Mouse (Mus musculus): ENCODE results near the gene Samd15.
"Not testable (repeated sequence)": the region's sequence is repeated elsewhere in the genome, so short reads cannot be mapped to it uniquely, and the experiment has no call there.

Samd15 gene

DNA sequence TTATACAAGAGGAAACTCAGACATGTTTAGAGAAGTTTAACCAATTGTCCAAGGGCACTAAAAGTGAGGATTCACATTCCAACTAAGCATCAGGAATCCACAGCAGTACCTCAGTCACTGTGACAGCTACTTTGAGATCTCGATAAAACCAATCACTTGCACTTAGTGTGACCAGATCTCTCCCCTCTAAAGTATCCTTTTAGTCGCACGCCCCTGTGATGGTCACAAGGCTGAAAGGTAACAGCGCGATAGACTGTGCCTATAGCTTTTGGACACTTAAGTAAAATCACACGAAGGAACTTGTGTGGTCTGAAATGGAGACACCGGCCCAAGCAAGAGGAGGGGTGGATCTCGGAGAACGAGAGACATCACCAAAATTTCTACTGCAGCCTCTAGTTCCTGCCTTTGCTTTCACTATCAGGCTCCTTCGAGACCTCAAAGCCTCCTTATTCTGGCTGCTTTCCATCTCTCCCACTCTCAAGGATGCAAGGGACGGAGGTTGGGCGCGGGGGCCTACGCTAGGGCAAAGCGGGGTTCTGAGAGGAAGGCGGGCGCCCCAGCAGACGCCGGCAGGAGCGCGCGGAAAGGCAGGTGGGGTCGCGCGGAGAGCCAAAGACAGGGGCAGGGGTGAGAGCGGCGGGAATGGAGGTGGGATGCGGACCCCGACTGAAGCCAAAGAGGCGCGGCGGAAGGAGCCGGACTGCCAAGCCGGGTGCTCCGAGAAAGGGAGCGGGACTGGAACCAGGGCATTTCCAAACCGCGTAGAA is at the start of gene Samd15:
TSS of gene Samd15 (plus strand) at position 518 of the 767 bp plus-strand sequence.
- in situ Hi-C loops (cut with MboI, MseI) = no loop called here

DNA sequence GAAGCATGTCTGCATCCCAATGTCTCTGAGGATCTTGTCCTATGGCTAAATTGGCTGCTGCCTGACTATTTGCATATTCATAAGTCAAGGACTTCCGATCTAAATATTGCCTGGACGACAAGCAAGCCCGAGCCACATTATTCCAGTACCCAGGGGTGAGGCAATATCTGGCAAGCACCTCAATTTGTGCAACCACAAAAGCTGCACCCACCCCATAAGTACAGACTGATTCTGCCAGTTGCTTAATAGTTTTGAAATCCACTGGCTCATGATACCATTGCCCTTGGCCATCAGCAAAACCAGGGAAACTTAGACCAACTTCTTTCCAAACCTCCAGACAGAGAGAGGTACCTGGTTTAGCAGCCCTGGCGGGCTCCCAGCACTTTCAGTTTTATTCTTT is 45.1 kb upstream of the Samd15 start:
- in situ Hi-C loops (cut with MboI, MseI) = not testable (repeated sequence)

DNA sequence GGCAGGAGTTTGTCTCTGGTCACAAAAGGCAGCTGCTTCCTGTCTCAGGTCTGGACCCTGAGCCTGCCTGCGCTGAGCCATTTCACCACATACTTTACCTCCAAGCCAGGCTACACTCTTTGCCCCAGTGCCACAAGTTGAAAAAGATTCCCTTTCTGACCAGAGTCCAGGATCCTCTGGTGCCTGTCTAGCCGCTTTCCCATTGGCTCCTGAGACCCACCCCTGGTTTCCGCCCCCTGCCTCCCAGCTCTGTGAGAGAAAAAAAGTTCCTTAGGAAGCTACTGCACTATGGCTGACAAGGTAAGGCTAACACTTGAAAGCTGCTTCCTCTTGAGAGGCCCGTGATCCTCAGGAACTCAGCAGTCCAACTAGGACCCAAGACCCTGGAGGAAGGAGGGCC is 42.2 kb upstream of the Samd15 start:
- in situ Hi-C loops (cut with MboI, MseI) = no loop called here

DNA sequence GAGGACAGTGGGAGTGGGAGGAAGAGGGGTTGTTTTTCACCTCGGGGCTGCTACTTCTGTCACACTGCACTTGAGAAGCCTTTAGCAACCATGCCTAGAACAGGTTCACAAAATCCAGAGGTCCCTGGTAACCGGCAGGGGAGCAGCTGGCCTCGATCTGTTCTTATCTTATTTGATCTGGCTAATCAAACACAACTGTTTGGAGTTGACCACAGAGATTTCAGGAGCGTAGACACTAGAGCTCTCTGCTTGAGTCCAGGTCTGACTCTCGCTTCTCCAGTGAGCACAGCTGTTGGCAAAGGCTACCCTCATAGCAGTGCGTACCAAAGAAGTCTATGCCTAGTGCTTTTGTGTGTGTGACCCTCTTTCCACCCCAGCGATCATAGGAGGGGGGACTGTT is 41.4 kb upstream of the Samd15 start:
- in situ Hi-C loops (cut with MboI, MseI) = no loop called here

DNA sequence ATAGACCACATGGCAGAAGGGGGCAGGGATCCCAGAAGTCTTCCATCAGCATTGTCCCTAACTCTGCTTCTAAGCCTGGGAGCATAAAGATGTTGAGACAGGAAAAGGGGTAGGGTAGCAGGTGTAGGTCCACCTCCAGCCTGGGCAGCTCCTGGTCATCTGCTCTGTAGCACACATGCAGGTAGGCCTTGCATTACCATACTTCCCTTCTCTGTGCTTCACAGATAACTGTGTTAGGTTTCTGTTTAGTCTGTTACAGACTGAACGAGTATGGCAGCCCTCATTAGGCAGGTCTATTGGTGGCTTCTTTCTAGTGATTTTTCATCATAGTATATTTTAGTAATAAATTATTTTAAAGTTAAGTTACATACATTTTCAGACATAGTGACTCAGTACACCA is 39.2 kb upstream of the Samd15 start:
- in situ Hi-C loops (cut with MboI, MseI) = no loop called here

DNA sequence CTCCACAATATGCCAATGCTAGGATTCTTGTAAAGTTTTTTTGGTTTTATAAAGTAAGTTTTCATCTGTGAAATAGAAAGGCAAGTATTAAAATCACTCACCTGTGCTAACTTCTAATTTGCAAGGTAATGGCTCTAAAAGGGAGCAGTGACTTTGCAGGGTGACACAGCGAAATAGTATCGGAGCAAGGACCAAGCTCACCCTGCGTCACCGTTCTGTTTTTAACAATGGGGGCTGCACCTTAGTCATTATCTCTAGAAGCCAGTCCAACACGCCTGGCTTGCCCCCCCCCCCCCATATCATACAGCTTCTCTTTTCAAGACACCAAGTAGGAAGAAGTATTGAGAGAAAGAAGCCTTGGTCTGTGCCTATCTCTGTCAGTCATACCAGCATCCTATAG is 38.7 kb upstream of the Samd15 start:
- in situ Hi-C loops (cut with MboI, MseI) = no loop called here

DNA sequence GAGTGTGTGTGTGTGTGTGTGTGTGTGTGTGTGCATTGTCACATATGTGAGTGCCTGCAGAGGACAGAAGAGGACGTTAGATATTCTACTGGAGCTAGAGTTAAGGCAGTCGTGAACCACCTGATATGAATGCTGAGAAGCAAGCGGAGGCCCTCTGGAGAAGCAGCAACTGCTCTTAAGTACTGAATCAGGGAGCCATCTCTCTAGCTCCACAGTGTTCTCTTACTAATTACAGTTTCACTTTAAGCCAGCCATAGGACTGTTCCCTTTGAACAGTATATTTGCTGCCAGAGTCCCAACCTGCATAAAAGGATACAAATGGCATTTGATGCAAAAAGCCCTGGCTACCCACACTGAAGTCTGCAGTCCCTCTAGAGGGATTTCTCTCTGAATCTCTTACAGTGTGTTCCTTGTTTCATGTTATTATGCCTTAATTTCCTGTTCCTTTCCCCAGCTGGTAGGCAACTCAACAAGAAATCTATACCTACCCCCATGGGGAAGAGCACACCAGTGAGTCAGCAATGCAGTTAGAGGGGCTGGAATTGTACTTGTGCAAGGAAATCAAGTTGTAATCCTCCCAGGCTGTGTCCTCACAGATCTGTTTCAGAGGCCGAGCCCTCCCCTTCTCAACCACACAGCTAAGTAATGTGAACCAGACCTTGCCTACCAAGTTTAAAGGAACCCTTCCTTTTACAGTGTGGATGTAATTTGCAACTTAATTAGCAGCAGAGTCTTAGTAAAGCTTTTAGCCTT is 24.2 kb upstream of the Samd15 start:
- in situ Hi-C loops (cut with MboI, MseI) = no loop called here

DNA sequence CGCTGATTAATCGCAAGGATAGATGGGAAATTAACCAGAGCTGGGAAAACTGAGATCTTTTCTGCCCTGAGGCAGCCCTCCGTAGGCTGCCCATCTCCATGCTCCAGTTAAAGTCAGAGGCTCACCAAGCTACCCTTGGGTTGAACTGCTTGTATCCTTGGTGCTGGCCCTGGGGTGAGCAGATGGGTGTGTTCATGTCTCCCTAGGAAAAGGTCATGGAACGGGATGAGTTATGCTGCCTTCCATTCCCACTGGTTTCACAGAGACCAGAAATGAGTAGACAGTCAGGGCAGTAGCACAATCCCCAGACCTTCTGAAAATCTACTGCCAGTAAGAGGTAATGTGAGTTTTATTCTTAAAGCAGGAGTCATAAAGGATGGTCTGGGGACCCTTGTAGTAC is 21.9 kb upstream of the Samd15 start:
- in situ Hi-C loops (cut with MboI, MseI) = no loop called here

DNA sequence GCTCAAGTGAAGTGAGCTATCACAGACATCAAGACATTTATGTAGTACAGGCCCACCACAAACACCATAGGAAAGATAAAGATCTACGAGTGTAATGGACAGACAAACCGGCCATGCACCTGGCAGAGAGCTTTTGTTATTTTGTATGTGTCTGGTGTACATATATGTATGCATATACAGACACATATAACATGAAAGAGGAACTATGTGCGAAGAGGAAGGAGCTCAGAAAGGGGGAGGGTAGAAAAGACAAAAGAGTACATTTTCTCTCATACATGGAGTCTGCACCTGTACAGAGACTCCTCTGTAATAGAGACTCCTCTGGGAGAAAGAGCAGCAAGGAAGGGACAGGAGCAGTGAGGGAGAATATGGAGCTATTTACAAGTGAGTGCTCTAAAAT is 6.5 kb upstream of the Samd15 start:
- in situ Hi-C loops (cut with MboI, MseI) = no loop called here

DNA sequence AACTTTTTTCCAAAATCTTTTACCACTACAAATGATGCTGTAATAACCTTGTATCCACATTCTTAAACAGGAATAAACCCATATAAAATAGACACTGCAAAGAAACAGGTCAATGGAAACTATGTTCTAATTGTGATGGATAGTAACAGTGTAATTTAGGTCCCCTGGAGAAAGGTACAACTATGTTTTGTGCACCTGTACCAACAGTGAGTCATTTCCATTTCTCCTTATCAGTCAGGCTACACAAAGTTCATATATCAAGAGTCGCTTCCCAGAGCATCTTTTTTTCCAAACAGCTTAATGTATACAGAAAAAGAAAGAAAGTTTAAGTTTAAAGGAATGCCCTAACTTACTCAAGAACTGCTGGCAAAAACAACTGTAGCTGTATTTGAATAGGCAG is 4.5 kb upstream of the Samd15 start:
- in situ Hi-C loops (cut with MboI, MseI) = no loop called here

DNA sequence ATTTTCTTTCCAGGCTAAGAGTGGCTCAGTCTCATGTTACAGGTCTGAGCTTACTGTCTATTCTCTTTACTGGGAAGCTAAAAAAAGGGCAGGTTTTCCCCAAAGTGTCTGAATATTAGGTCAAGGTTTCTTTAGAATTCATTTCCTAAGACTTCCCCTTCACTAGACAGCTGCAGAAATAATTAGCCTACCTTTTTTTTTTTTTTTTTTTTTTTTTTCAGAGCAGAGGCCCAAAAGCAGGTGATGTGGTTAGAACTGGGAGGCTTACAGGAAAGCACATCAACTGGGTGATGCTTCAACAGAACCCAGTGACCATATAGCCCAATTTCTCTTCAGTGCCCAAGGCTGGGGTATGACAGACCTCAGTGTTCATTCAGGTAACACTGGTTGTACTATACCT is 3.2 kb upstream of the Samd15 start:
- in situ Hi-C loops (cut with MboI, MseI) = no loop called here

DNA sequence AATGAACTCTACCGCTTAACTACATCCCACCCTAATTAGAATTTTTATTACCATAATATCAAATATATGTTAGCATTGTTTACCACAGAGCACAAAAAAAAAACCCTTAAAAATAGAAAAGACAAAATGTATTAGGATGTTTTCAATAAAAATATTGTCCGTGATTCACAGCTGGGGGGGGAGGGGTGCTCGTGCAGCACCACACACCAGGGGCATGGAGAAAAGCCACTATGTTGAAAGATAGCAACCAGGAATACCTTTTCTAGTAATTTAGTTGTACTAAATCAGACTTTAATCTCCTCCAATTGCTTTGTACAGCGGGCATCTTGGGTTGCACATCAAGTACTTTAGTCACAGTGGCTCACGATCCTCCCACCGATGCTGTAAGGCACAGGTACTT is 731 bp upstream of the Samd15 start:
- in situ Hi-C loops (cut with MboI, MseI) = no loop called here

DNA sequence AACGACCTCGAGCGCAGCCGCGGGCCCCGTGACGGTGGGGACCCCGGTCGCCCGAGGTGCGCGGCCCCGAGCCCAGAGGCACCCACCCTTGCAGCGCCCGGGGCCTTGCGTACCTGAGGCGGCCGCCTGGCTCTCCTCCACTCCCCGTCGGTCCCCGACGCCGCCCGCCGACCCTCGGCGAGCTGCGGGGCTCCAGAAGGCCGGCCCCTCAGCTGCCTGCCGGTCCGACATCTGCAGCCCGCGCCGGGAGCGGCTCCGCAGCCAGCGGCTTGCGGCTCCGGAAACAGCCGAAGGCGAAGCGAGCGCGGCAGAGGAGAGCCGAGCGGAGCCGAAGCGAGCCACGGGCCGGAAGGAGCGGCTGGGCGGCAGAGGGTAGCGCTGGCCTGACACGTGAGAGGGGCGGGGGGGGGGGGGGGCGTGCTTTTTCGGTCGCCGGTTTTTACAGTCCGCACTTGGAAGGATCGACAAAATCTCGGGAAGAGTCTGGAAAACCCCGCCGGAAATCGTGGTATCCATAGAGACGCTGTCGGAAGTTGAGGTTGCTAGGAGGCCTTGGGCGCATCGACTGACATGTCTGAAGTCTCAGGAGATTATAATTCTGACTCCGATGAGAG is 557 bp downstream of the Samd15 start, which contains the start of gene Tmed8:
TSS of gene Tmed8 (minus strand) at position 482 of the 614 bp plus-strand sequence.
- in situ Hi-C loops (cut with MboI, MseI) = no loop called here

DNA sequence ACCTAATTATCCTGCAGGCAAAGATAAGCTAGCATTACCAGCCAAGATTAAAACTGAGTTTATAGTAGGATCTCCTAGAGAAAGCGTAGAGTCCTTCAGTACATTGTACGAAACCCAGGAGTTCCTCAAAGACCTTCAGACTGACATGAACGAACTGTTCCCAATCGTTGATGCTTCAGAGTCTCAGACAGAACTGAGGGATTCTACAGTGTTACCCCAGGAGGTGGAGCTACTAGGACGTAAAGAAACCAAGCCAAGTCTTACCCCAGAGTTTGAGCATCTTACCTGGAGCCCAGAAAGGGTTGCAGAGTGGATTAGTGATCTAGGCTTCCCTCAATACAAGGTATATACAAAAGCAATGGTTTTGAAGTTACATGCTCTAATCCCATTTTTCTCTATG is 2.2 kb downstream of the Samd15 start:
- in situ Hi-C loops (cut with MboI, MseI) = no loop called here

DNA sequence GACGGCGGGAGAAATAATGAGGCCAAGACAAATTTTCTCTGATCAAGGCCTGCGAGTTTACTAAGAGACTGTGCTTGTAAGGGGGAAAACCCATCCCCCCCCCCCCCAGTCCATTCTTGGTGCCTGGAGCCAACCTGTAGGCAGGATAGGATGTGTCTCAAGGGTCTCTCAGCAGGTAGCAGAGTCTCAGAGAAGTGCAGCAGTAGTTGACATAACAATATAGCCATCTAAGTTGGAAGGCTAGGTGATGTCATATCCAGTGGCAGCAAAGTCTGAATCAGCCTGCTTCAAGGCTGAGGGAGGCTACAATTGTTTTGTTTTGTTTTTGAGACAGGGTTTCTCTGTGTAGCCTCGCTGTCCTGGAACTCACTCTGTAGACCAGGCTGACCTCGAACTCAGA is 6.3 kb downstream of the Samd15 start:
- in situ Hi-C loops (cut with MboI, MseI) = not testable (repeated sequence)

DNA sequence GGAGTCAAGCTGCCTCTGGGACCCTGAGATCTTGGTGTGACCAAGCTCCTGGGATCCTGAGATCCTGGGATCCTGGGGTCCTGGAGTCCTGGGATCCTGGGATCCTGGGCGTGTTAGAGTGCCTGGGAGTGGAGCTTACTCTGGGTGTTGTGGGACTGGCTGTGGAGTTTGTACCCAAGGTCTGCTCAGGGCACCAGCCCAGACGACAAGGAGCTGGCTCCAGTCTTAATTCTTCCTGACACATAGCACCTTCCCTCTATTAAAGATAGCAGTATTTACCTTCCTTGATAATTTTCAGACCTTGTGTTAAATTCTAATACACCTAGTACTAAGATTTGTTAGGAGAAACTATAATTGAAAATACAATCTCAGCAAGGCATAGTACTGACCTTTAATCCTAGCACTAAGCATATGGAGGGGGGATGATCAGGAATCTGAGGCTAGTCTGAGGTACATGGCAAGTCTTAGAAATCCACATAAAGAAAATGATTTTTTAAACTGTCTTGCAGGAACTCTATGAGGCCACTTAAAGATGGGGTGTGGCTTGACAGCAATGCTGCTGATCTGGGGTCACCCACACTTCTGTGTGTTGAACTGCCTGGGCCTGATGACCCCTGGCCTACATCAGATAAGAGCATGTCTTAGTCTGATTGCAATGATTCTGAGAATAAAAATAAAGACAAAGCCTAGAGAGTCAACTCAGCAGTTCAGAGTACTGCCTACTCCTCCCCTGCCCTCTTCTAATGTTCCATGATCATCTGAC is 13.5 kb downstream of the Samd15 start:
- in situ Hi-C loops (cut with MboI, MseI) = no loop called here

DNA sequence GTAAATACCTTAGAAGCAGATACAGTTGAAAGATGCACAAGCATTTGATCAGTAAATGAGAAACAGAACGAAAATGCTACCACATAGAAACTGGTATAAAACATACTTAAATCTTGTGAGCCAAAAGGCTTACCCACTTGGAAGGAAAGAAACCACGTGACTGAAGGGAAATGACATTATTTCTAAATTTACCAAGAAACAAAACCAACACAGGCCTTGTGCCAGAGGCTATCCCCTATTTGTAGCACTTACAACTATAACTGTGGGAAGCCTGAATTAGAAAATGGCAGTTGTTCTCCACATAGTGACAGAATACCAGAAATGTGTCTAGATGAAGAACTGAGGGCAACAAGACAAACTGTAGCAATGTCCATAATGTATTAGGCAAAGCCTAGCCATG is 16.5 kb downstream of the Samd15 start:
- in situ Hi-C loops (cut with MboI, MseI) = no loop called here

DNA sequence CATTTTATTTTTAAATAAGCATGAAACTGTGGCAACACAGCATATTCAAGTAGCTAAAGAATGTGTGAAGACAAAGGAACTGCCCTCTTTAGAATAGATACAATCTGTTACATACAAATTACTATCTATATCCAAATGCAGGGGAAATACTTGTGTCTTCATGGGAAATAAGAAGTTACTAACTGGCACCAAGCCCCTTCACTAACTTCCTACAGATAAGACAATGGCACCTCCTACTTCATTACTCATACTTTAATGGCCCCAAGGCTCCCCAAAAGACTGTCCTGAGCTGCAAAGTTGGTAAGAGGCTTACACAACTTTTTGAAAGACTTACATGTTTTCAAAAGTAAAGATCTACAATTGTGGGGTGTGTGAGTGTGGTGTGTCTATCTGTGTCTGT is 18.1 kb downstream of the Samd15 start:
- in situ Hi-C loops (cut with MboI, MseI) = no loop called here

DNA sequence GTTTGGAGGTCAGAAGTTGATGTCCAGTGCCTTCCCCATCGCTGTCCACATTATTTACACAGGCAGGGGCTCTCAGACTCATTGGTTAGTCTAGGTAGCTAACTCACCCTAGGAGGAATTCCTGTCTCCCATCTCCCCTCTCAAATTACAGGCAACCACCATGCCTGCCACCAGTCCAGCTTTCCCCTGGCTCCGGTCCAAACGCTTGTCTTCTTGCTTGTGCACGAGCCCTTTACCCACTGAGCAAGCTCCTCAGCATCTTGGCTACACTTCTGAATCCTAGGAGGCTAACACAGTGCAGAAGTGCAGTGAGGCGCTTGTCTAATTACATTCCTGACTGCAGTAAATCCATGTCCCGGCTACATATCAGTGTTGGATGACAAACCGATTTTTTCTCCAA is 19.8 kb downstream of the Samd15 start:
- in situ Hi-C loops (cut with MboI, MseI) = no loop called here

DNA sequence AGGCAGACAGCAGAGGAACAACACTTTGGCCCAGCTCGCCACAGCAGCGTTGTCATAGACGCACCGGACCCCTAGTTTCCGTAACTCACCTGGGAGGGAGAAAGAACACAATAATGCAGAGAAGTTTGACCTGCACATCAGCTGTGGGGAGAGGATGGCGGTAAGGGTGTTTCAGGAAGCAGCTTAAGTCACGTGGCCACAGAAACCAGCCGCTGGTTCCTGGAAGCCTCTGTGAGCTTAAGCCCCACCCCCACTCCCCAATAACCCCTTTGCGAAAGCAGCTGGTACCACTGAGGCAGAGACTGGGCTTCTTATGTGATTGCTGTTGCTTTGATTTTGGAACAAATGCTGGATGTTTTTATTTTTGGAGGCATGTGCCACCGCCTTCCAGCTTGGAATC is 25.4 kb downstream of the Samd15 start:
- in situ Hi-C loops (cut with MboI, MseI) = no loop called here

DNA sequence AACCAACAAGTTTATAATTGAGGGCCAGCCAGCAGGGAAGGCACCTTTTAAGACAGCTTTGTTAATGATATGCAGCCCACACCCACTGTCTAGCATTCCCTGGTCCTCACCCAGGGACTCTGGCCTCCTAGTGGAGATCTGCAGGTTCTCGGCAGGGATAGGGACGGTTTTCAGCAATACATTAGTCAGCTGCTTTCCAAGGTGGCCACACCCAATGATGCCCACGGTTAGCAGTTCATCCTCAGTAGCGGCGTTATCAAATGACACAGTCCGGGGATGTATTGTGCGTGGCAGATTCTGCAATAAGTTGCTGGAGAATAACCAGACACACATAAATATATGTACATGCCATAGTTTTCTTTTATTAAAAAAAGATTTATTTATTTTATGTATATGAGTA is 27.3 kb downstream of the Samd15 start:
- in situ Hi-C loops (cut with MboI, MseI) = no loop called here

DNA sequence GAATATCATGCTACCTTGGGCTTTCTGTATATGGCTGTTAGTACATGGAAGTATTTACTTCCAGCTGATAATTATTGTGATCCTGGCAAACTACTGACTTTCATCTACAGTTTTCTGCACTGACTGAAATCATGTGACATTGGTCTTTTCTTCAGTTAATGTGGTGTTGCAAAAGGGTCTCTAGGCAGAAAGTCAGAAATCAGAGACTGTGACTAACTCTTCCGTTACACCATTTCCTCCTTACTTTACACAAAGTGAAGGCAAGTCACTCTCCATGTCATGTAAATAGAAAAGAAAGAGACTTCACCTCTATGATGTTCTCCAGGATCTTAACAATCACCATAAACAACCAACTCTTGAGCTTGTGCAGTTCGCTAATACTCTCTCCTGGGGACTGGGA is 30.1 kb downstream of the Samd15 start:
- in situ Hi-C loops (cut with MboI, MseI) = no loop called here

All from T-helper 2 cell (primary cell).